Mouse (Mus musculus) thymus, postnatal 25 days (tissue): ENCODE results near the gene Il1r2.

ENCODE experiments used
- DNase-seq: peaks from one replicate; pipeline ENCODE4 v3.0.0; 2022

Gene Il1r2

GRCm38 (mm10) chr1:40061359-40061758 lies 12.5 kb upstream of the Il1r2 start:
- no peak for DNase-seq

DNA sequence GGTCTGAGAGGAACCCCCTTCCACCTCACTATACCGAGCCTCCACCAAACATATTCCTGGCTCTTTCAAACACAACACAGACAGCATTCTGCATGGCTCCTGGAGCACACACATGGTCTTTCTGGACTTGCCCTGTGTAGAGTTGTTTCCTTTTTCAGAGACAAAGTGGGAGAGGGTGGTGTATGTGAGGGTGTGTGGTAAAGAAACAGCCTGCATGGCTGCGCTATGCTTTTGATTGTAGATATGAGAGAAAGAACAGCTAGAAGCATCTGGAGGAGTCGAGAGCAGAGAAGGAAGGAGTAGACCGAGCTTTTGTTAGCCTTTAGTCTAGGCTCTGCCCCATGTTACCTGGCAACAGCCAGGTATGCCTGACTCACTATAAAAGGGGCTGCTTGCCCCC lies 10.5 kb upstream of the Il1r2 start:
- no peak for DNase-seq

GRCm38 (mm10) chr1:40064508-40064907 lies 9.4 kb upstream of the Il1r2 start:
- DNase-seq: no peak

DNA sequence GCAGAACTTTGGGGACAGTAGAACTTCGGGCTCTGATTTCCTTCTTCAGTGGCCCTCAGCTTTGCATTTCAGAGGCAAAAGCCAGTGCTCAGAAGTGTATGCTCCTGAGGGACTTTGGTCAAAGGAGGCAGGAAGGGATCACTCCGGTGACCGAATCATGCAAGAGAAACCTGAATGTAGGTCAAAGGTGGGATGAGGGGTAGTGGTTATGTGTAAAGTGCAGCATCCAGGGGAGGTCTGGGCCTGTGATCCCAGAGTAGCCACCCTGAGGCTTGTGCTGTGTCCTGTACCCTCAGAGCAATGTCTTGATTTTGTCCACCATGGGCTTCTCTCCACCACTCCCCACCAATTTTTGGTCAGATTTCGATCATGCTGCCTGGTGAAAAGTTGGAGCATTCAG lies 1.3 kb upstream of the Il1r2 start:
- no peak for DNase-seq

DNA sequence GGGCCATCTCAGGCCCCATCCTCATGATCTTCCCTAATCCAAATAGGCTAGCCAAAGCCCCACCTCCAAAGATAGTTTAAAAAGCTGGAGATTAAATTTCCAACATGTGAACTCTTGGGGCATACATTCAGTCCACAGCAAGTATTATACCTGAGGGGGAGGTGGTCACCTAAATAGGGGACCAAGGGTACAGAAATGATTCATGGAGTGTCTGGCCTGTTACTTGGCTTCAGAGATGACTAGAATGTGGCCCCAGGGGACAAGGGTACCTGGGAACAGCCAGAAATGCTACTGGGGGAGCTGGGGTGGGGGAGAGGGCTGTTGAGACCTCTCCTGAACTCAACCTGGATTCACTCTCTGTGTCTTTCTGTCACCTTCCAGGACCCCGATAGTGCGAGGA lies 3.4 kb downstream of the Il1r2 start:
- DNase-seq: no peak

GRCm38 (mm10) chr1:40081041-40081440 lies 7.2 kb downstream of the Il1r2 start:
- no peak for DNase-seq

DNA sequence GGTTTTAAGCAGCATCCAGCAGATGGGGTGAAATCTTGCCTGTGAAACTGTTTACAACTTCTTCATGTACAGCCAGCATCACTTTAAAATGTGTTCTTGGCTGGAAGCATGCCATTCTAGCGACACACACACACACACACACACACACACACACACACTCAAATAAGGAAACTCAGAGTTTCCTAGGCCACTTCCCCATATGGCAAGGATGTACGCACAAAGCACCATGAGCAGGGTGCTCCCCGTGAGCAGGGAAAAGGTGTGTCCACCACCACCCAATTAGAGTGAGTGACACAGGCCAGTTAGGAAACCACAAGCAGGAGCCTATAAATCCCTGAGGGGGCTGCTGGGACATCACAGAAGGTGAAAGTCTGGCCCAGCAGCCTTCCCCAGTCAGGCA lies 10.5 kb downstream of the Il1r2 start:
- DNase-seq: no peak

GRCm38 (mm10) chr1:40085403-40086182 lies 11.7 kb downstream of the Il1r2 start:
- DNase-seq: peak; percentile 66

- DNase-seq: no peak
Measured at GRCm38 (mm10) chr1:40091160-40091559, 17.3 kb downstream of the Il1r2 start.

DNA sequence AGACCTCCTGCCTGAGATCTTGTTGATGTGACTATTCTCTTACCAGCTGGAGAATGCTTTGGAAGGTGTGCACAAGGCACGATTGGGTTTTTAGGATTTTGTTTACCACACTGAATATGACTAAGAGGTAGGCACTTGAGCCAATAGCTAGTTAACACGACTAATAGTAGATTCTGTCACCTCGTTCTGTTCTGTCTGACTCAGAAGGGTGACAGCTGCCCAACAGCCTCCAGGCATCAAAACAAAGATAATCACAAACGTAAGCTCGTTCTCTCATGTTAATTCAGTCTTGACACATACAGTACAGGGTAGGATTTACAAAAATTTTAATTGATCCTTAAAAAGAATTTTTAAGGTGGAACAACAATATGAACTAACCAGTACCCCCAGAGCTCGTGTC lies 18.7 kb downstream of the Il1r2 start:
- DNase-seq: no peak

- no peak for DNase-seq
Measured at GRCm38 (mm10) chr1:40094601-40095304, 20.9 kb downstream of the Il1r2 start.

DNA sequence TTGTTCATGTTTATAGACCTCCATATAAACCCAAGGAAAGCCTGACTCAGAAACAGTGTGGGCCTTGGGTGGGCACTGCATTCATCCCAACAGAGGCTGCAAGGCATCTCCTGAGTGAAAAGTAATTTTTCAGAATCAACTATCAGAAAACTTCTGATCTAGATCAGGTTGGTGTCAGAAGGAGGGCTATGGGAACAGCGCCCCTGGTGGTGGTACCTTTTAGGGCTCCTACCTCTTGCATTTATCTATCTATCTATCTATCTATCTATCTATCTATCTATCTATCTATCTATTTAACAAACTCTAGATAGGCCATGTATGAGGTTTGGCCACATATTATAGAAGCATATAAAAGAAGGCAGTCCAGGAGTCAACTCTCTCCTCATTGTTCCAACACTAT lies 21.7 kb downstream of the Il1r2 start:
- no peak for DNase-seq

- no peak for DNase-seq
Measured at GRCm38 (mm10) chr1:40106306-40106705, 32.4 kb downstream of the Il1r2 start.

DNA sequence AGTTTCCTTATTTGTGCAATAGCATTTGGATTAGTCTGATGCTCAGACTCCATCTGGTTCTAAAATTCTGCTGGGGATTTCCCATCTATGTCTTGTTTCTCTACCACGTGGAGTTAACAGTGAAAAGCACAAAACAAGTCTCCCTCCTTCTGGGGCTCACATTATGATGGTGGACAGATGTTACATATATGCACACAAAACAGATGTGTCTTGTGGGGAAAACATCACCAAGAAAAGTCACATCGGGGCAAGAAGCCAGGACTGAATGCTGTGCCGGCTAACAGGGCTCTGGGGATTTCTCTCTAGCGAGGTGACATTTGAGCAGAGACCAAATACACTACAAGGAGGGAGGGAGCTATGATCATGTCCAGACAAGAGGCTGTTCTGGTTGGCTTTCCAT lies 32.8 kb downstream of the Il1r2 start:
- no peak for DNase-seq

DNA sequence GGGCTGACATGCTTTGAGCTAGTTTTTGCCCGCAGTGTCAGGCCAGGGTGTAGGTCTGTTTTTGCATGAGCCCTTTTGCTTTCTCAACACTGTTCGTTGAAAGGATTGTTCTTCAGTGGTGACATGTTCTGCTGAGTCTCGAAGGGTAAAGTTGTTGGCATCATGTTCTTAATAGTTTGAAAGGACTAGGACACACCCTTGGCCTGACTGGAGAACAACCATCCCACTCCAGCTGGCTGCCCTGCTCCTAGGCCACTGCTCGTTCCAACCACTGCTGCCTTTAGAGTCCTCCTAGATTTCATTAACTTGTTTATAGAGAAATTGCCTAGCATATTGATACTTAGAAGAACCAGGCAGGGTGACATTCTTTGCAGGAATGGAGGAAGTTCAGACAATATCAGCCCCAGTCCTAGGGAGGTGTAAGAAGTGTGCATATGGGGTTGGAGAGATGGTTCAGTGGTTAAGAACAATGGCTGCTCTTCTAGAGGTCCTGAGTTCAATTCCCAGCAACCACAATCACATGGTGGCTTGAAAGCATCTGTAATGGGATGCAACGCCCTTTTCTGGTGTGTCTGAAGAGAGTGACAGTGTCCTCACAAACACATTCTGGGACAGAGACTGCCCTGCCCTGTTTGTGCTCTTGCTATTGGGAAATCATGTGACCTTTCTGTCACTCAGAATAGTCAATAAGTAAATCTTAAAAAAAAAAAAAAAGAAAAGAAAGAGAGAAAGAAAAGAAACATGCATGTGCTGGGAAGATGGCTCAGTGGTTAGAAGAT lies 34.3 kb downstream of the Il1r2 start:
- DNase-seq: no peak

- no peak for DNase-seq
Measured at GRCm38 (mm10) chr1:40109736-40110135, 35.9 kb downstream of the Il1r2 start.

- peak; percentile 9 for DNase-seq
Measured at GRCm38 (mm10) chr1:40115271-40115670, 41.4 kb downstream of the Il1r2 start.

DNA sequence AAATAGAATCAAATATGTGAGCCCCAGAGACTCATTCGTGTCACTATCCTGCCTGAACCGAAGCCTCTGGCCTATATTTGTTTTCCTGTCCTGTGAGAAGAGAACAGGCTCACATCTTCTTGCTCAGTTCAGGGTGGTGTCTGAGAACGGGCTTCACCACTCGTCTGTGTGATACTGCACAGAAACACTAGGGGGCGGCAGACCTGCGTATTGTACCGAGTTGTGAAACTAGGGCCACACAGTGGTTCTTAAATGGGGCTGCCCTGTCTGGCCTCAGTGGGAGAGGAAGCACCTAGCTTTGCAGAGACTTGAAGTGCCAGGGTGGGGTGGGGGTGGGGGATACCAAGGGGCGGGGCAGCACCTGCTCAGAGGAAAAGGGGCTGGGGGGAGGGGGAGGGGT lies 42.5 kb downstream of the Il1r2 start:
- DNase-seq: peak; percentile 76

DNA sequence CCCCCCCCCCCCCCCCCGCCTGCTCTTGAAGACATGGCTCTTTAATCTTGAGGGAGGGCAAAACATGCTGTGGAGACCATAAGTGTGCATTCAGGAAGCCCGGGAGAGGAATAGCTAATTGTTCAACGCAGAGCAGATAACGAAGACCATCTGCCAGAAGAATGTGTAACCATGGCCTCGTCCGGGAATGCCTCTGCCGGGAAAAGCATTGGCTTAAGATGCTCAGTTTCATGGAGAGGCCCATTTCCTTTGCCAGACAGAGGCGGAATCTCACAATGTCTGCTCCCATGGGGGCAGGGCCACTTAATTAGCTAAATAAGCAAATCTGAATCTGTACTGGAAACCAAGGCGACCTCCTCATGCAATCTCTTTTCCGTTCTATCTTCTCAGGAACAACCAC lies 43.7 kb downstream of the Il1r2 start:
- DNase-seq: no peak

GRCm38 (mm10) chr1:40124237-40124636 lies 50.4 kb downstream of the Il1r2 start:
- no peak for DNase-seq

- DNase-seq: no peak
Measured at GRCm38 (mm10) chr1:40128481-40128880, 54.6 kb downstream of the Il1r2 start.

DNA sequence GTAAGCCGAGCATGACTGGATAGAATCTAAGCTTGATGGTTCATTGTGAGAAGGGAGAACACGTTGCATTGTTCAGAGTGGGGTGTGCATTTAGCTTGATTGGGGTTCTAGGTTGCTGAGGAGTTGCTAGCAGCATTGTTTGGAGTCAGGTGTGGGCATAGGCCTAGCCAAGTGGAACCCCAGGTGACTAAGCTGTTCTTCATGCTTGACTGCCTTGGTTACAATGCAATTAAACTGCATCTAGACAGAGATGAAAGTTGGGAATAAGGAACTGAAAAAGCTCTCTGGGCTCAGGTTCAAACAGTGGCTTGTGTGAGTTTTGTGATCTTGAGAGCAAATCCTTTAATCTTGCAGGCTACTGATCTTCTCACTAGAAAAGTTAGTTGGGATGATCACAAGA lies 55.4 kb downstream of the Il1r2 start:
- no peak for DNase-seq

- no peak for DNase-seq
Measured at GRCm38 (mm10) chr1:40131631-40132030, 57.8 kb downstream of the Il1r2 start.

- DNase-seq: no peak
Measured at GRCm38 (mm10) chr1:40132721-40133120, 58.8 kb downstream of the Il1r2 start.
